Mouse (Mus musculus) adrenal gland, postnatal 14 days (tissue): ENCODE measurements at regions not wholly inside any gene's neighbourhood (a gene's known extent, or its start where the extent isn't known, plus 50 kb on each side); places are given as distances from the start of the nearest gene placed in this dataset.
A peak's percentile ranks its signal among the peaks of the same experiment; 100 is the strongest.
"Not testable (repeated sequence)": the region's sequence is repeated elsewhere in the genome, so short reads cannot be mapped to it uniquely, and the experiment has no call there.

Experiments used
- DNase-seq: peaks from one replicate; pipeline ENCODE4 v3.0.0; 2021; ENCODE audit warnings: mixed read lengths

- no peak for DNase-seq
These were observed 417.2 kb upstream of the Arid1b start for GRCm38 (mm10) chr17:4576883-4577282.

GRCm38 (mm10) chr17:4581851-4582250 lies 412.3 kb upstream of the Arid1b start:
- no peak for DNase-seq

GRCm38 (mm10) chr17:4610481-4610880 lies 383.7 kb upstream of the Arid1b start:
- peak; percentile 44 for DNase-seq

GRCm38 (mm10) chr17:4610993-4611392 lies 383.1 kb upstream of the Arid1b start:
- peak; percentile 26 for DNase-seq

GRCm38 (mm10) chr17:4611711-4612110 lies 382.4 kb upstream of the Arid1b start:
- no peak for DNase-seq

- peak; percentile 43 for DNase-seq
These were observed 382.0 kb upstream of the Arid1b start for GRCm38 (mm10) chr17:4612136-4612535.

- DNase-seq = peak; percentile 21
These were observed 381.4 kb upstream of the Arid1b start for GRCm38 (mm10) chr17:4612741-4613140.

GRCm38 (mm10) chr17:4620361-4620760 lies 373.8 kb upstream of the Arid1b start:
- DNase-seq = peak; percentile 57

- DNase-seq = not testable (repeated sequence)
These were observed 368.0 kb upstream of the Arid1b start for GRCm38 (mm10) chr17:4626126-4626525.

GRCm38 (mm10) chr17:4627542-4627941 lies 366.6 kb upstream of the Arid1b start:
- no peak for DNase-seq

GRCm38 (mm10) chr17:4631122-4631521 lies 363.0 kb upstream of the Arid1b start:
- DNase-seq = no peak

- no peak for DNase-seq
These were observed 361.6 kb upstream of the Arid1b start for GRCm38 (mm10) chr17:4632506-4632905.

- no peak for DNase-seq
These were observed 360.4 kb upstream of the Arid1b start for GRCm38 (mm10) chr17:4633771-4634170.

GRCm38 (mm10) chr17:4636796-4637353 lies 357.3 kb upstream of the Arid1b start:
- peak; percentile 51 for DNase-seq

GRCm38 (mm10) chr17:4639531-4639930 lies 354.6 kb upstream of the Arid1b start:
- no peak for DNase-seq

GRCm38 (mm10) chr17:4640555-4640954 lies 353.6 kb upstream of the Arid1b start:
- DNase-seq = peak; percentile 57

- peak; percentile 51 for DNase-seq
These were observed 353.0 kb upstream of the Arid1b start for GRCm38 (mm10) chr17:4641166-4641565.

GRCm38 (mm10) chr17:4642046-4642445 lies 352.1 kb upstream of the Arid1b start:
- no peak for DNase-seq

GRCm38 (mm10) chr17:4643343-4643742 lies 350.8 kb upstream of the Arid1b start:
- no peak for DNase-seq

- no peak for DNase-seq
These were observed 345.5 kb upstream of the Arid1b start for GRCm38 (mm10) chr17:4648603-4649002.

- no peak for DNase-seq
These were observed 339.9 kb upstream of the Arid1b start for GRCm38 (mm10) chr17:4654221-4654620.

- DNase-seq = no peak
These were observed 332.1 kb upstream of the Arid1b start for GRCm38 (mm10) chr17:4661996-4662395.

- no peak for DNase-seq
These were observed 325.6 kb upstream of the Arid1b start for GRCm38 (mm10) chr17:4668511-4668910.

GRCm38 (mm10) chr17:4673271-4673670 lies 320.9 kb upstream of the Arid1b start:
- DNase-seq = no peak

GRCm38 (mm10) chr17:4706421-4706820 lies 287.7 kb upstream of the Arid1b start:
- DNase-seq = peak; percentile 36
